Mouse (Mus musculus) gastrocnemius, postnatal 10 days (tissue): Measurements from ENCODE around the gene Fstl3. TPM values are rescaled to one million over a fixed set of nuclear protein-coding genes. Genes with fewer than 3 reads are reported as not detected.

Experiments used
- DNase-seq: peaks from one replicate; pipeline ENCODE4 v3.0.0; 2021; ENCODE audit warnings: mixed read lengths
- total RNA-seq, 2 experiments: library from RNA; stranded (reverse); gene quantifications; 2 replicates each; pipeline ENCODE4 v1.2.3; 2021

Gene Fstl3
- total RNA-seq, 2 experiments from 2014 or later, result 1.1 to 1.6 TPM

- peak; percentile 88 for DNase-seq
Measured at GRCm38 (mm10) chr10:79811736-79812637, 34.9 kb downstream of the Fstl3 start.

GRCm38 (mm10) chr10:79814271-79814842, 37.3 kb downstream of the Fstl3 start:
- no peak for DNase-seq

GRCm38 (mm10) chr10:79815671-79816494, 38.8 kb downstream of the Fstl3 start:
- no peak for DNase-seq

GRCm38 (mm10) chr10:79817111-79817510, 40.0 kb downstream of the Fstl3 start:
- no peak for DNase-seq

- DNase-seq, result no peak
Measured at GRCm38 (mm10) chr10:79818225-79818624, 41.2 kb downstream of the Fstl3 start.

- no peak for DNase-seq
Measured at GRCm38 (mm10) chr10:79819606-79820005, 42.5 kb downstream of the Fstl3 start.

GRCm38 (mm10) chr10:79820277-79820676, 43.2 kb downstream of the Fstl3 start:
- DNase-seq, result no peak

- DNase-seq, result no peak
Measured at GRCm38 (mm10) chr10:79820782-79821181, 43.7 kb downstream of the Fstl3 start, which contains the start of gene Misp. Gene Misp (plus strand): TSS chr10:79820989.

- DNase-seq, result no peak
Measured at GRCm38 (mm10) chr10:79821731-79822130, 44.7 kb downstream of the Fstl3 start.

GRCm38 (mm10) chr10:79822372-79822771, 45.3 kb downstream of the Fstl3 start:
- no peak for DNase-seq

- no peak for DNase-seq
Measured at GRCm38 (mm10) chr10:79823011-79823410, 45.9 kb downstream of the Fstl3 start.

- DNase-seq, result no peak
Measured at GRCm38 (mm10) chr10:79824413-79824812, 47.3 kb downstream of the Fstl3 start.

- DNase-seq, result no peak
Measured at GRCm38 (mm10) chr10:79831583-79831982, 54.5 kb downstream of the Fstl3 start.

Other genes with a start within 250 kb of the Fstl3 start
- gene Plpp2, start 243.5 kb upstream of the Fstl3 start, total RNA-seq, result 1 to 10 TPM; 2.3 to 2.6 TPM
- gene Mier2, start 222.1 kb upstream of the Fstl3 start, total RNA-seq, result 10 to 100 TPM; 16.1 to 18.2 TPM
- not detected for gene Theg, start 189.9 kb upstream of the Fstl3 start, total RNA-seq
- gene C2cd4c, start 163.2 kb upstream of the Fstl3 start, total RNA-seq, result under 1 TPM; 0.07 to 0.16 TPM
- gene Shc2, start 139.4 kb upstream of the Fstl3 start, total RNA-seq, result 1 to 10 TPM; 2.7 to 5.3 TPM
- gene Odf3l2, start 131.5 kb upstream of the Fstl3 start, total RNA-seq, result under 1 TPM; 0.26 to 0.97 TPM
- not detected for gene Madcam1, start 112.7 kb upstream of the Fstl3 start, total RNA-seq
- gene Tpgs1, start 107.9 kb upstream of the Fstl3 start, total RNA-seq, result 10 to 100 TPM; 18.3 to 18.7 TPM
- gene Cdc34, start 95.1 kb upstream of the Fstl3 start, total RNA-seq, result 100 to 1,000 TPM; 265 to 287 TPM
- 1 to 10 TPM; 2.3 to 2.7 TPM for gene Gzmm, start 88.3 kb upstream of the Fstl3 start, total RNA-seq
- gene Bsg, start 72.8 kb upstream of the Fstl3 start, total RNA-seq, result 100 to 1,000 TPM; 420 to 439 TPM
- gene Hcn2, start 60.6 kb upstream of the Fstl3 start, total RNA-seq, result under 1 TPM; 0.86 to 0.96 TPM
- gene Polrmt, start 30.7 kb upstream of the Fstl3 start, total RNA-seq, result 10 to 100 TPM; 20.8 to 24.6 TPM
- gene Fgf22, start 22.2 kb upstream of the Fstl3 start, total RNA-seq, result not detected
- gene Rnf126, start 10.3 kb upstream of the Fstl3 start, total RNA-seq, result 10 to 100 TPM; 35.2 to 36.1 TPM
- gene Prss57, start 13.7 kb downstream of the Fstl3 start, total RNA-seq, result under 1 TPM in 1 of 2 experiments, not detected in 1; 0.11 TPM
- 10 to 100 TPM; 26.6 to 36.8 TPM for gene Palm, start 16.3 kb downstream of the Fstl3 start, total RNA-seq
- under 1 TPM in 1 of 2 experiments, not detected in 1; 0.54 TPM for gene Misp, start 43.7 kb downstream of the Fstl3 start, total RNA-seq
- 100 to 1,000 TPM in 1 of 2 experiments, 10 to 100 TPM in 1; 75.2 to 110 TPM for gene Ptbp1, start 77.2 kb downstream of the Fstl3 start, total RNA-seq
- 1 to 10 TPM in 1 of 2 experiments, not detected in 1; 2.1 TPM for gene Prtn3, start 97.2 kb downstream of the Fstl3 start, total RNA-seq
- gene Plppr3, start 97.4 kb downstream of the Fstl3 start, total RNA-seq, result 1 to 10 TPM in 1 of 2 experiments, under 1 TPM in 1; 0.49 to 1.6 TPM
- 1 to 10 TPM in 1 of 2 experiments, not detected in 1; 1.9 TPM for gene Elane, start 109.0 kb downstream of the Fstl3 start, total RNA-seq
- gene Cfd, start 113.6 kb downstream of the Fstl3 start, total RNA-seq, result 10 to 100 TPM; 21.5 to 22.8 TPM
- gene Med16, start 131.7 kb downstream of the Fstl3 start, total RNA-seq, result 10 to 100 TPM; 39.6 to 43.8 TPM
- not detected for gene Gm26602, start 133.6 kb downstream of the Fstl3 start, total RNA-seq
- under 1 TPM; 0.23 to 0.59 TPM for gene Kiss1r, start 139.7 kb downstream of the Fstl3 start, total RNA-seq
- gene R3hdm4, start 143.9 kb downstream of the Fstl3 start, total RNA-seq, result 100 to 1,000 TPM; 101 to 108 TPM
- gene Arid3a, start 149.8 kb downstream of the Fstl3 start, total RNA-seq, result 1 to 10 TPM; 2.6 to 4.1 TPM
- 10 to 100 TPM; 18.0 to 21.8 TPM for gene Wdr18, start 182.9 kb downstream of the Fstl3 start, total RNA-seq
- under 1 TPM; 0.14 to 0.38 TPM for gene Grin3b, start 193.4 kb downstream of the Fstl3 start, total RNA-seq
- gene Tmem259, start 207.1 kb downstream of the Fstl3 start, total RNA-seq, result 10 to 100 TPM; 85.5 to 90.8 TPM
- 10 to 100 TPM; 26.1 to 38.6 TPM for gene Cnn2, start 211.3 kb downstream of the Fstl3 start, total RNA-seq
- gene Abca7, start 219.2 kb downstream of the Fstl3 start, total RNA-seq, result 1 to 10 TPM; 3.2 to 4.2 TPM
- 1 to 10 TPM; 2.0 to 3.5 TPM for gene Arhgap45, start 239.4 kb downstream of the Fstl3 start, total RNA-seq